Mouse (Mus musculus) ovary, adult 18-20 months (tissue): Measurements from ENCODE around the gene Bcl2.

Experiments used
- DNase-seq: peaks from one replicate; pipeline ENCODE4 v3.0.0; 2022; ENCODE audit warnings: low spot score, mixed read lengths

Gene Bcl2

DNA sequence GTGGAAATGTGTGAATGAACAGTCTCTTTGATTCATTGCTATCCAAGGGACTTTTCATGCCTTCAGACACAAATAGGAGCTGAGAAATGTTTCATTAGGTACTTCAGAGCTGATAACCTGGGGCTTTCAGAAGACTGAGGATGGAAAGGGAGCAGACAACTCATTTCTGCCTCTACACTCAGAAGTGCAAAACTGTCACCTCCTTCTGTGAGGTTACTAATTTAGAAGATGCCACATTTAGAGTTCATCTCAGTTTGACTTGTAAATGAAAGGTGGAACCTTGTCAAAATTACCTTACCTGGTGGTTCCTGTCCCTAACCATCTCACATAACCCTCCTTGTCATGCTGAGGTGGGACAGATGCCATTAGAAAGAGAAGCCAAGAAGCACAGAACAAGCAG is 128.7 kb downstream of the Bcl2 start:
- DNase-seq, result no peak

- no peak for DNase-seq
These were observed 129.2 kb downstream of the Bcl2 start for GRCm38 (mm10) chr1:106584824-106585223.

DNA sequence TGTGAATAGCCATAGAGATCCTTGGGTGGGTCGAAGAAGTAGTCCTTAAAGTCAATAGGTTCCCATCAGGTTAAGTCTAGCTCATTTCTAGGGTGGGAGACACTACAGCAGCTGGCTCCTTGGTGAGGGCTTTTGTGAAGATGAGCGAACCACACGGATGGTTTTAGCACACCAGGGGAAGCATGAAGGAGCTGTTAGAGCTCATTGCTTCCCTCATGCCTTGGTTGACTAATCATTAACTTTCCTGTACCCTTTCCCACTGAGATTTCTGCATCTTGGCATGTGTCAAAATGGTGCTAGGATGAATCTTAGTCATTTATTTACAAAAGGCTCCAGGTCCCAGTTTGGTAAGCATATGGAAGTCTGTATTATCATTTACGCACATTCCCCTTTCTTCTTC is 129.8 kb downstream of the Bcl2 start:
- DNase-seq, result no peak

GRCm38 (mm10) chr1:106583245-106584241 is 130.5 kb downstream of the Bcl2 start:
- DNase-seq, result no peak

DNA sequence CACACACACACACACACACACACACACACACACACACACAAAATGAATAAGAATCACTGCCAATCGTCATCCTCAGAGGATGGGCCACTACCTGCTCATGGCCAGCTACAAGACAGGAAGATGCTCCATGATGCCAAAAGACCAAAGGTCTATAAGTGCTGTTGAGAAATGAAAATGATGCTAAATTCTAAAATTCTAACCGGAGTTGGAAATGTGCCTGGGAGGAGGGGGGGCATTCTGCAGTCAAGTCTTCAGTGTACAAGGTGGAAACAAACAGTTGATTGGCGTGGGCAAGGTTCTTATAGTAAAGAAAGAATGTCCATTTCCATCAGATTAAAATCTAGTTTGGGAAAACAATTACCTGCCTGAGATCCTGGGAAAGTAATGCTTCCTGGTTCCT is 131.3 kb downstream of the Bcl2 start:
- DNase-seq, result no peak

- DNase-seq, result no peak
These were observed 132.3 kb downstream of the Bcl2 start for GRCm38 (mm10) chr1:106581812-106582211.

- no peak for DNase-seq
These were observed 134.3 kb downstream of the Bcl2 start for GRCm38 (mm10) chr1:106579768-106580167.

GRCm38 (mm10) chr1:106572506-106572905 is 141.6 kb downstream of the Bcl2 start:
- DNase-seq, result no peak

- DNase-seq, result no peak
These were observed 143.2 kb downstream of the Bcl2 start for GRCm38 (mm10) chr1:106570870-106571269.

DNA sequence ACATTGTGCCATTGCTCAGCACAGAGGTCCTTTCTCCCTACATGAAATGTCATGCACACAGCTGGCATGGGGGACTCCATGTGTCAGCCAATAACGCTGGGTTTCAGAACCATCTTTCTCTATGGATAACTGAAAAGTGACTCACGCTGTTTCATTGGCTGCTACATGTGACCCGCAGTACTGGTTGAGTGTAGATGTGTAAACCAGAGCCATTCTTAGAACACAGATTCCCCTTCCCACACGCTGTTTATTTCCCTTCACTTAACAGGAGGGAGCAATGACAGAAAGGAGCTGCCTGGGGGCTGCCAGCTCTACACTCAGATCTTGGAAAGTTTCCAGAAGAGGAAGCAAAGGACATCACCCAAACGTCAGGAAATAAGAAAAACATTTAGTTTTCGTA is 143.7 kb downstream of the Bcl2 start:
- DNase-seq, result no peak

DNA sequence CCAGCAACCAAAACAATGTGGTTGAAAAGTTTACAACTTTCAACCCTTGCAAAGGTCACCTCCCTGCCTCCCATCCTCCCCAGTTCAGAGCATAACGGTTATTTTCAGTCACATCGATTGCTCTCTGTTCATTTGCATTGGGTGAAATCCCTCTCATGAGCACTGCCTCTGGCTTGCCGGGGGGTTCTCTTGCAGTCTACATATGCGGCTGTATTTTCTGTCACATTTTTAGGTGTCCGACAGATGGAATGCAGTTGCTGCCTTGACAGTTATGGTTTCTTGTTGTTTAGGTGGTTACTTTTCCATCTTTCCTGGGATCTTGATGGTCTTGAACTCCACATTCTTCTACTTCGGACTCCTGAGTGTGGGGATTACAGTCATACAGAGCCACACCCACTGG is 144.4 kb downstream of the Bcl2 start:
- DNase-seq, result no peak

DNA sequence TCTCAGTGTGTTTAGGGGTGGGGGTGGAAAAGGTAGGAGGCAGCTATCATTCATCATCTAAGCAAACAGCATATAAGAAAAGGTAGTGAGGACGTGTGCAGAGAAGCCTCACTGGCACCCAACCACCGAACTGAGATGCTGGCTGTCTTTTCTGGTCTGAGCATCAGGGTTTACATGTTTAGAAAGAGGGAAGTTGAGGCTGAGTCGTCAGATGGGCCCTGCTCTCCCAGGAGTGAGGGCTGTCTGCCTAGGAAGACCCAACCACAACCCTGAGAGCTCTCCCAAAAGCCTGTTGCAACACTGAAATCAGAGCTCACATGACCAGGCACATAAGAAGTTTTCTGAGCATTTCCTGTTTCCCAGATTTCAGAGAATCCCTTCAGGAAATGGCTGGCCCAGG is 145.2 kb downstream of the Bcl2 start:
- no peak for DNase-seq

- no peak for DNase-seq
These were observed 146.6 kb downstream of the Bcl2 start for GRCm38 (mm10) chr1:106567506-106567905.

DNA sequence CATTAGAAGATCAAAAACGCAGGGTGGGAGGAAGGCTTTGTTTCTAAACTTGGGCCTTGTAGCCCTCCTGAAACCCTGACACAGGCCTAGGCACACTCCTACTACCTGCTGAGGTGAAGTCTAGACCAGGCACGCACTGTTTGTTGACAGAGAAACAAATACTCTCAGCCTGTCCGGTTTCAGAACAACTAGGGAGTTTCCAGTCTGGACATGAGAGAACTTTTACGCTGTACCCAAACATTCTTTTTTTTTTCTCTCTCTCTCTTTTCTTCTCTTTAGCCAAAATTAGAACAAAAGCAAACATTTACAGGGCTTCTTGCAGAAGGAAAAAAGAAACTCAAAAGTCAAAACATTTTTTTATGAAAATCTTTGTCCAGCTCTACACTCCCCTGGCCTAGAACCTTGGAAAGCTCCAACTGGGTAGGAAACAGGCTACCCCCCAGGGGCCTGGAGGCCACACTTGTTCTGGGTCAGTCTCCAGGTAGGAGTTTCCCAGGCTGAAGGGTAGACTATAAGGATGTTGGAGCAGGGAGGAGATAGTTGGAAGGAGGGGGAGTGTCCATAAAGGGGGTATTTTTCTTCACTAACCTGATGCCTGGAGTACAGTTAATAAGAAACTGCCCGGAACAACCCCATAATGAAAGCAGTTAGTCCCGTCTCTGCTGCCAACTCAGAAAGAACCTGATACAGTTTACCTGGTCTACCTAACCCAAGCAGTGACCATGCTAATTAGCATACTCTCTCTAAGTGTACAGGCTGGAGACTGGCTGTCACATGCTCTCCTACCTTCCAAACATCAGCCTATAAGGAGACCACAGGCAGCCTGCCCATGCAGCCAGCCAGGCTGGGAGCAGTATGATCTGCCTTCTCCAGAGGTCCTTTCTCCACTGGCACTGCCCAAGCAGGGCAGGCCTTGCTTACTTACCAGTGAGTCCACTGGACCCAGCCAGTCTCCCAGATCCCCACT is 147.7 kb downstream of the Bcl2 start:
- no peak for DNase-seq

- DNase-seq, result no peak
These were observed 148.8 kb downstream of the Bcl2 start for GRCm38 (mm10) chr1:106565238-106565637.

DNA sequence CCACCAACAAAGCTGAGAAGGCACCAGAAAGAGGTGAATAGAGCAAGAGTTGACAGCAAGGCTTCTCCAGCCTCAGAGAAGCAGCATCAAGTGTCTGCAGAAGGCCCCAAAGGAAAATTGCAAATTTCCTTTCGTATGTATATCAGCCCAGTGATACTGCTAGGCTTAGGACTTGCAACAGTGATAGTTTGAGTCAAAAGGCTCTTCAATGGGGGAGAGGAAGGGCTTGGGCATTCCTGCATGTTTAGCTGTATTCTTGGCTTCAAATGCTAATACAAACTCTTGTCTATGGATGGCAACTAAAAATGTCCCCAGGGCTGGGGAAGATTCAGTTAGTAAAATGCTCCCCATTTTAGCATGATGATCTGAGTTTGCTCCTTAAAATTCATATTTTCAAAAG is 149.6 kb downstream of the Bcl2 start:
- no peak for DNase-seq

GRCm38 (mm10) chr1:106562751-106563150 is 151.3 kb downstream of the Bcl2 start:
- DNase-seq, result no peak

- DNase-seq, result no peak
These were observed 152.9 kb downstream of the Bcl2 start for GRCm38 (mm10) chr1:106561085-106561760.

DNA sequence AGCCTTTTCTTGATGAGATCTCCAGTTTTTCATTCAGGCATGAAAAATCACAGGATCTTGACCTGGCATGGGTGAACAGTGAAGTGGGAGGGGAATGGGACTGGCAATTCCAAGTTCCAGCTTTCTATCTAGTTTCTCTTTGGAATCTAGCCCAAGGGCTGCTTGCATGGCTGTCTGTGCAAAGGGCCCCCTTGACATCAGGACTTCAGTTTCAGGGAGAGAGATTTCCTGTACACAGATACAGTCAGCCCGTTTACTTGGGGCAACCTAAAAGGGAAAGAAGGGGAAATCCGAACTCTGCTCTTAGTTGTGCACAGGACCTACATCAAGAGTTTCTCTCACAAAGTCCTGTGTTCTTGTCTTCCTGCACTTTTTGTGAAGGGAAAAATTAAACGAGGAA is 154.0 kb downstream of the Bcl2 start:
- DNase-seq, result no peak

- no peak for DNase-seq
These were observed 154.9 kb downstream of the Bcl2 start for GRCm38 (mm10) chr1:106559116-106559605.

- no peak for DNase-seq
These were observed 158.4 kb downstream of the Bcl2 start for GRCm38 (mm10) chr1:106555498-106556168.
